Mouse (Mus musculus) C2C12 (cell line): ENCODE data around the gene Fam166a.

ENCODE experiments used
- CTCF ChIP-seq: IDR thresholded peaks from one replicate; pipeline ENCODE4 v1.5.1; 2011; ENCODE audit not compliant: control insufficient read depth, insufficient read depth, insufficient read length
- USF1 ChIP-seq: IDR thresholded peaks from one replicate; pipeline ENCODE4 v1.6.1; 2011; ENCODE audit warnings: low read depth, mild to moderate bottlenecking, control low read depth, moderate library complexity

GRCm38 (mm10) chr2:25255284-25255779, 36.8 kb downstream of the Fam166a start, which contains the start of gene Tmem203:
- no peak for TF ChIP-seq CTCF
- TF ChIP-seq USF1: no peak
